Mouse (Mus musculus): ENCODE measurements around the gene Dnmt3c.

GRCm38 (mm10) chr2:153723098-153723497, 26.6 kb downstream of the Dnmt3c start:
- no peak for TF ChIP-seq JUN (IDR thresholded peaks at IDR 0.05; ENCODE audit: insufficient read depth, low read depth, low read length)
- TF ChIP-seq POLR2A (IDR thresholded peaks at IDR 0.05; ENCODE audit: low read depth, low read length), result no peak
- TF ChIP-seq ZNF384 (IDR thresholded peaks at IDR 0.05; ENCODE audit: low read depth, low read length), result no peak
- no peak for TF ChIP-seq GABPA (IDR thresholded peaks at IDR 0.05; ENCODE audit: insufficient replicate concordance, low read depth, low read length)
- TF ChIP-seq CTCF (conservative IDR thresholded peaks at IDR 0.05 in 1 of 2, IDR thresholded peaks at IDR 0.05 in 1 of 2; ENCODE audit: low read depth in 2 of 2, low read length in 2 of 2), result no peak
- TF ChIP-seq CHD2 (IDR thresholded peaks at IDR 0.05; ENCODE audit: low read length), result no peak
- TF ChIP-seq TBP (conservative IDR thresholded peaks at IDR 0.05; ENCODE audit: low read depth, low read length), result no peak
- TF ChIP-seq EP300 (IDR thresholded peaks at IDR 0.05; ENCODE audit: low read length), result no peak
- no peak for TF ChIP-seq CHD1 (IDR thresholded peaks at IDR 0.05; ENCODE audit: low read depth, low read length)
- no peak for TF ChIP-seq NRF1 (IDR thresholded peaks at IDR 0.05; ENCODE audit: low read depth, low read length)
- no peak for TF ChIP-seq ZC3H11A (IDR thresholded peaks at IDR 0.05; ENCODE audit: low read depth, low read length)
- no peak for TF ChIP-seq MEF2A (IDR thresholded peaks at IDR 0.05; ENCODE audit: borderline replicate concordance, low read depth, low read length)
- TF ChIP-seq ELF1 (IDR thresholded peaks at IDR 0.05; ENCODE audit: low read depth, low read length), result no peak

Measured in CH12.LX (cell line).